Mouse (Mus musculus) embryonic facial prominence, embryonic 12.5 days (tissue): ENCODE data around the gene H2afj. TPM values are rescaled to one million over a fixed set of nuclear protein-coding genes. Genes with fewer than 3 reads are reported as not detected.
"Not testable (repeated sequence)": the region's sequence is repeated elsewhere in the genome, so short reads cannot be mapped to it uniquely, and the experiment has no call there.

ENCODE experiments used
- ATAC-seq: fragments of 200-750 bp; cut with Nextera tagmentation; 2 replicates; pipeline ENCODE4 v1.8.0; 2017; ENCODE audit not compliant: insufficient number of reproducible peaks, insufficient read depth, low FRiP score, low TSS enrichment
- H3K27ac ChIP-seq: fragments of 300-500 bp; sonication (generic); 2 replicates; pipeline ENCODE4 v1.5.1; 2016; ENCODE audit warnings: mild to moderate bottlenecking
- H3K27me3 ChIP-seq: fragments of 300-500 bp; sonication (generic); 2 replicates; pipeline ENCODE4 v1.6.1; 2016; ENCODE audit warnings: mild to moderate bottlenecking, moderate library complexity
- H3K36me3 ChIP-seq: fragments of 300-500 bp; sonication (generic); 2 replicates; pipeline ENCODE4 v1.6.1; 2016; ENCODE audit warnings: mild to moderate bottlenecking
- H3K4me1 ChIP-seq: fragments of 300-500 bp; sonication (generic); 2 replicates; pipeline ENCODE4 v1.6.1; 2016
- H3K4me2 ChIP-seq: fragments of 300-500 bp; sonication (generic); replicated peaks from 2 replicates; pipeline ENCODE4 v1.6.1; 2016; ENCODE audit warnings: mild to moderate bottlenecking, moderate library complexity
- H3K4me3 ChIP-seq: fragments of 300-500 bp; sonication (generic); 2 replicates; pipeline ENCODE4 v1.5.1; 2016; ENCODE audit warnings: mild to moderate bottlenecking
- H3K9ac ChIP-seq: fragments of 300-500 bp; sonication (generic); 2 replicates; pipeline ENCODE4 v1.6.1; 2016; ENCODE audit warnings: mild to moderate bottlenecking, moderate library complexity
- H3K9me3 ChIP-seq: fragments of 300-500 bp; sonication (generic); 2 replicates; pipeline ENCODE4 v1.6.1; 2016; ENCODE audit warnings: mild to moderate bottlenecking, moderate library complexity
- WGBS: fragments of 180-500 bp; shearing (Covaris S2); methylation state at CpG from one replicate; pipeline ENCODE4 v1.1.7; 2016; 5-methylcytosine and 5-hydroxymethylcytosine counted together
- polyA plus RNA-seq: library from polyadenylated mRNA; unstranded; fragments of >200 nt; fragmentation: Nextera tagmentation; extraction: Ambion mirVana; gene quantifications from 2 replicates; pipeline ENCODE4 v1.2.1, GENCODE M21; 2016

H2afj gene
- polyA plus RNA-seq, 1 experiment from 2014 or later: 103 TPM

GRCm38 (mm10) chr6:136795110-136795509, 12.9 kb upstream of the H2afj start:
- no peak overlapping the region for H3K9ac ChIP-seq
- H3K27me3 ChIP-seq: peaks cover 3% of the 10 kb centered on the region; the same call in 1 of the 2 replicates
- H3K27ac ChIP-seq: no peak overlapping the region
- no peak overlapping the region for H3K4me2 ChIP-seq
- ATAC-seq: no peak
- WGBS: 53% methylated on average over 1 of the region's 1 CpGs
- H3K4me1 ChIP-seq: 0 out of 2 replicates have a peak, but pooled peaks cover 12% of the 10 kb centered on the region
- H3K36me3 ChIP-seq: no peaks in the 10 kb centered on the region
- H3K4me3 ChIP-seq: no peak overlapping the region
- no peaks in the 10 kb centered on the region for H3K9me3 ChIP-seq

GRCm38 (mm10) chr6:136795850-136796249, 12.2 kb upstream of the H2afj start:
- no peak for ATAC-seq
- Histone ChIP-seq H3K27ac (no peak overlapping the region), H3K4me1 (0 out of 2 replicates have a peak, but pooled peaks cover 12% of the 10 kb centered on the region), H3K9me3 (no peaks in the 10 kb centered on the region), H3K4me2 (no peak overlapping the region), H3K4me3 (no peak overlapping the region), H3K9ac (no peak overlapping the region), H3K36me3 (no peaks in the 10 kb centered on the region), H3K27me3 (peaks cover 3% of the 10 kb centered on the region; the same call in 1 of the 2 replicates)
- WGBS: 55% methylated on average over 6 of the region's 6 CpGs

DNA sequence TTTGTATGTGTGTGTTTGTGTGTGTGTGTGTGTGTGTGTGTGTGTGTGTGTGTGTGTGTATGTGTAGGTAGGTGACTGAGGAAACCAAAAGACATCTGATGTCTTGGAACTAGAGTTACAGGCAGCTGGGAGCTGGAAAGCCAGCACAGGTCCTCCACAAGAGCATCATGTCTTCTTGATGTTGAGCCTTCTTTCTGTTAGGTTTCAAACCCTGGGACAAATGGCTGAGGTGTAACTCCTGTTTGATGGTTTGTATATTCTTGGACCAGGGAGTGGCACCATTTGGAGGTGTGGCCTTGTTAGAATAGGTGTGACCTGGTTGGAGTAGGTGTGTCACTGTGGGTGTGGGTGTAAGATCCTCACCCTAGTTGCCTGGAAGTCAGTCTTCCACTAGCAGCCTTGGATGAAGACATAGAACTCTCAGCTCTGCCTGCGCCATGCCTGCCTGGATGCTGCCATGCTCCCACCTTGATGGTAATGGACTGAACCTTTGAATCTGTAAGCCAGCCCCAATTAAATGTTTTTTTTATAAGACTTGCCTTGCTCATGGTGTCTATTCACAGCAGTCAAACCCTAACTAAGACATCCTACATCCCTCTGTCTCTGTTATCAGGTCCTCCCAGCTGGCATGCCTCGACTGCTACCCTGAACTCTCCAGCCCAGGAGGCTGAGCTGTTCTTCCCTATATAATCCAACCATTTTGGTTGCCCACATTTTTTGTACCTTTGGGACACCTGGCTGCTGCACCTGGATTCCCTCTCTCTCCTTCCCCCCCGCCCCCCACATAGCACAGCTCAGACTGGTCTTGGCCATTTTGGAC, 10.0 kb upstream of the H2afj start:
- H3K27me3 ChIP-seq, ATAC-seq, H3K4me2 ChIP-seq, H3K4me3 ChIP-seq, H3K9me3 ChIP-seq, H3K9ac ChIP-seq, H3K27ac ChIP-seq, H3K36me3 ChIP-seq: not testable (repeated sequence)
- WGBS: 87% methylated on average over 3 of the region's 3 CpGs
- 0 out of 2 replicates have a peak, but pooled peaks cover 13% of the 10 kb centered on the region for H3K4me1 ChIP-seq

- Histone ChIP-seq H3K36me3 (no peaks in the 10 kb centered on the region), H3K4me3 (no peak overlapping the region), H3K27ac (no peak overlapping the region), H3K27me3 (no peaks in the 10 kb centered on the region), H3K9me3 (no peaks in the 10 kb centered on the region), H3K4me2 (no peak overlapping the region), H3K4me1 (0 out of 2 replicates have a peak, but pooled peaks cover 9% of the 10 kb centered on the region), H3K9ac (no peak overlapping the region)
- ATAC-seq: no peak
- 90% methylated on average over 8 of the region's 8 CpGs for WGBS
These were observed 7.3 kb upstream of the H2afj start for GRCm38 (mm10) chr6:136800710-136801109.

DNA sequence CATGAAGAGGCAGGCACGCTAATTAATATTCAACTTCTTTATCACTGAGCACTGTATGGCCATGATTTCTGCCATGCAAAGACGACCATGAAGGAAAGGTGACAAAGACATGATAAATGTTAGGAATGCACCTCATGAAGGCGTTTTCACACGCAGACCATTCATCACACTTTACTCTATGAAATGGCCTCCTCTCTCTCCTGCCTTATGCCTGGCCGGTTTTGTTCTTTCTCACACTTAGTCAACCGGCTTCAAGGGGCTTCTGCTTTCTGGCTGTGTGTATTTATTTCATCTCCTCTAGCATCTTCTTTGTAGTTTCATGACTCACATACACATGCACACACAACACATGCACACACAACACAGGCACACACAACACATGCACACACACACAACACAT, 6.8 kb upstream of the H2afj start:
- Histone ChIP-seq H3K36me3 (no peaks in the 10 kb centered on the region), H3K9ac (no peak overlapping the region), H3K4me1 (0 out of 2 replicates have a peak, but pooled peaks cover 9% of the 10 kb centered on the region), H3K27ac (no peak overlapping the region), H3K4me2 (no peak overlapping the region), H3K4me3 (no peak overlapping the region), H3K9me3 (no peaks in the 10 kb centered on the region), H3K27me3 (no peaks in the 10 kb centered on the region)
- WGBS: 89% methylated on average over 6 of the region's 6 CpGs
- no peak for ATAC-seq

DNA sequence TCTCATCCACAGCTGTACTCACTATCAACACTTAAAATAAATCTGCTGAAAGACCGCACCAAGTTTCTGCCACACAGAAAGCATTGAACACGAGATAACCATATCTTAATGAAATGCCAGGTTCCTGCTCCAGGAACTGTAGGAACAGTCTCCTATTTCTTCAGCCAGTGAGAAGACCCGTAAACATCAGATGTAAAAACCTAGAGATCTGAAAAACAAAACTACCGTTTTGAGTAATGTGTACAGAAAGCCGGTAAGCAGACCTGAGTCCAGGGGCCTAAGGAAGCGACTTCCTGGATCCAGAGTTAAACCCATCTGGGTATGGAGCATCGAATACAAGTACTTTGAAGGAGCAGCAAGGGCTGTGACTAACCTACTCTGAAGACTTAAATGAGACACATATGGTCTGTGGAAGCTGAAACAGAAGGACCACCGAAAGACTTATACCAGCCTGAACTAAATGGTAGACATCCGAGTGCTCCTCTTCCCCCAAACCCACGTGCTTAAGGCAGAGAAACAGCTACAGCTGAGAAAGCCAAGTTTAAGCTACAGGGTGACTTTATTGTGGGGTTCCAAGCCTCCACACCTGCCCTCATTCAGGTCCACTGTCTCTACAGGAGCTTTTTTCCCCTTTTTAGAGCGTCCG, 4.8 kb upstream of the H2afj start:
- H3K9me3 ChIP-seq: no peaks in the 10 kb centered on the region
- H3K27me3 ChIP-seq: no peaks in the 10 kb centered on the region
- H3K4me2 ChIP-seq: peak overlapping the region; percentile 79
- peak overlapping the region; percentile 100 for H3K27ac ChIP-seq
- peak; percentile 0; the same call in 1 of the 2 replicates for ATAC-seq
- H3K36me3 ChIP-seq: no peaks in the 10 kb centered on the region
- WGBS: 15% methylated on average over 12 of the region's 12 CpGs
- peak overlapping the region; percentile 66 for H3K4me3 ChIP-seq
- 0 out of 2 replicates have a peak, but pooled peaks cover 9% of the 10 kb centered on the region for H3K4me1 ChIP-seq
- H3K9ac ChIP-seq: peak overlapping the region; percentile 92

DNA sequence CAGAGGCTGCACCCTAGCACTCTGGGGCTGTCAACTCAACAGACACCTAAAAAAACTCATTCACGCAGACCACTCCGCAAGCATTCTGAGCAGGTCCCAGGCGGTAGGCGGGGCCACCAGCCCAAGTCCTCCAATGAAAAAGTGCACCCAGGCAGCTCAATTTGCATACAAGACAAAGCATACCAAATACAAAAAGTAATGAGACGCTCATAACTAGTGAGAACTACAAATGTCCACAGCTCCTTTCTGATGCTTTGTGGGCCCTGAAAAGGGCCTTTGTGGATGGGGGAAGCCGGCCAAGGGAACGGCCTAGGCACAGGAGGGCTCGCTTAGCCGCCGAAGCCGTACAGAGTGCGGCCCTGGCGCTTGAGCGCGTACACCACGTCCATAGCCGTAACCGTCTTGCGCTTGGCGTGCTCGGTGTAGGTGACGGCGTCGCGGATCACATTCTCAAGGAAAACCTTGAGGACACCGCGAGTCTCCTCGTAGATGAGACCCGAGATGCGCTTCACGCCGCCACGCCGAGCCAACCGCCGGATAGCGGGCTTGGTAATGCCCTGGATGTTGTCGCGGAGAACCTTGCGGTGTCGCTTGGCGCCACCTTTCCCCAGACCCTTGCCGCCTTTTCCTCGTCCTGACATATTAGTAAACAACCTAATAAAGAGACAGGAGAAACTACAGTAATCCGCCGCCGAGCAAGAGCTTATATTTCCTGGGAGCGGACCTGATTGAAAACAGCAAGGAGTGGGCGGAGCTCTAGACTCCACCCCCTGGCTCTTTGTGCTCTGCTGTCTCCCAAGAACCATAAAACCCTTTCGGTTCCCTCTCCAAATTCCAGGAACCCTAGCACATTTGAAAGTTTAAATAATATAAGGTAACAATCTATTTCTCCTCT, 4.1 kb upstream of the H2afj start, which contains the start of gene Hist4h4:
Hist4h4 (minus strand) TSS at position 677 of the 895 bp plus-strand sequence.
- H3K36me3 ChIP-seq: no peaks in the 10 kb centered on the region
- peak within 1 kb of the TSS; percentile 66 for H3K4me3 ChIP-seq
- 0 out of 2 replicates have a peak, but pooled peaks cover 13% of the 10 kb centered on the region for H3K4me1 ChIP-seq
- ATAC-seq: peak; percentile 69
- no peaks in the 10 kb centered on the region for H3K9me3 ChIP-seq
- peak within 1 kb of the TSS; percentile 100 for H3K27ac ChIP-seq
- no peaks in the 10 kb centered on the region for H3K27me3 ChIP-seq
- under 1% methylated on average over 50 of the region's 50 CpGs for WGBS
- peak within 1 kb of the TSS; percentile 79 for H3K4me2 ChIP-seq
- H3K9ac ChIP-seq: peak within 1 kb of the TSS; percentile 92

GRCm38 (mm10) chr6:136804705-136805408, 3.2 kb upstream of the H2afj start:
- peak overlapping the region; percentile 66 for H3K4me3 ChIP-seq
- peak overlapping the region; percentile 79 for H3K4me2 ChIP-seq
- H3K27me3 ChIP-seq: no peaks in the 10 kb centered on the region
- no peaks in the 10 kb centered on the region for H3K36me3 ChIP-seq
- peak overlapping the region; percentile 100 for H3K27ac ChIP-seq
- H3K9ac ChIP-seq: peak overlapping the region; percentile 28
- peaks cover 22% of the 10 kb centered on the region; the same call in 1 of the 2 replicates for H3K4me1 ChIP-seq
- ATAC-seq: no peak
- H3K9me3 ChIP-seq: no peaks in the 10 kb centered on the region
- 38% methylated on average over 9 of the region's 9 CpGs for WGBS

DNA sequence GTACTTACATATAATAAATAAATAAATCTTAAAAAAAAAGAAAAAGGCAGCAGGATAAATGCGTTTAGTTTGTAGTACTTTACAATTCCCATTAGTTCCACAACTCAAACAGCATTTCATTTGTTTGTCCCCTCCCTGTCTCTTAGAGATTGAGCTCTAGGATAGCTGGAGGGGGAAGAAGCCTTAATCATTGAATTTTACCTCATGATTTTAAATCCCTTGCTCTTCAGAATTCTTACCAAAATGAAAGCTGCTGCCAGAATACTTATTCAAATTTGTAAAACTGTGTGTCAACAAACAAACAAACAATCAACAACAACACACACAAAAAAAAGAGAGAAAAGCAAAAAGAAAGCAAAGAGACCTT, 2.7 kb upstream of the H2afj start:
- H3K27ac ChIP-seq: no peak overlapping the region
- H3K9me3 ChIP-seq: no peaks in the 10 kb centered on the region
- peaks cover 22% of the 10 kb centered on the region; the same call in 1 of the 2 replicates for H3K4me1 ChIP-seq
- 81% methylated on average over 1 of the region's 1 CpGs for WGBS
- no peaks in the 10 kb centered on the region for H3K36me3 ChIP-seq
- 0 out of 2 replicates have a peak overlapping the region, but pooled peaks have one; percentile 79 for H3K4me2 ChIP-seq
- H3K27me3 ChIP-seq: no peaks in the 10 kb centered on the region
- ATAC-seq: no peak
- H3K4me3 ChIP-seq: no peak overlapping the region
- no peak overlapping the region for H3K9ac ChIP-seq

DNA sequence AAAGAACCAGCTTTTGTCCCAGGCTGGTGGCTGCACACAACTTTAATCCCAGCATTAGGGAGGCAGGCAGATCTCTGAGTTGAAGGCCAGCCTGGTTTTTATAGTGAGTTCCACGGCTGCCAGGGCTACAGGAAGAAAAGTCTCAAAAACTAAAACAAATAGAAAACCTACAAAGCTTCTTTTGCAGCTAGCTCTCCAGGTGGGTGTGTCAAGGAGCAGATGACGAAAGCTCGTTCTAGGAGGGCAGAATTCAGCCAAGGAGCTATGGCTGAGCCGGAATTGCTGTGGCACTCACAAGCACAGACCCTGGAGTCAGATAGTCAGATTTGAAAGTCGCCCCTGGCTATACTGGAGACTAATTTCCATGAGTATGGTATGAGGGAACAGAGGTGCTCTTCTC, 1.2 kb upstream of the H2afj start:
- Histone ChIP-seq H3K9ac (no peak overlapping the region), H3K9me3 (no peaks in the 10 kb centered on the region), H3K27me3 (no peaks in the 10 kb centered on the region), H3K4me2 (peak overlapping the region; percentile 95; the same call in 1 of the 2 replicates), H3K4me3 (no peak overlapping the region), H3K27ac (peak overlapping the region; percentile 84; the same call in 1 of the 2 replicates), H3K36me3 (0 out of 2 replicates have a peak, but pooled peaks cover 6% of the 10 kb centered on the region), H3K4me1 (peaks cover 22% of the 10 kb centered on the region; the same call in 1 of the 2 replicates)
- 62% methylated on average over 5 of the region's 5 CpGs for WGBS
- no peak for ATAC-seq
